Mouse (Mus musculus): Measurements from ENCODE around the gene Ddx20.

Gene Ddx20

GRCm38 (mm10) chr3:105666996-105667523 lies 20.3 kb downstream of the Ddx20 start:
- no peak for DNase-seq (ENCODE audit: low read depth, low spot score)

GRCm38 (mm10) chr3:105665105-105665765 lies 22.1 kb downstream of the Ddx20 start:
- DNase-seq (ENCODE audit: low read depth, low spot score), result no peak

- DNase-seq (ENCODE audit: low read depth, low spot score), result no peak
Measured at GRCm38 (mm10) chr3:105663043-105663442, 24.3 kb downstream of the Ddx20 start.

- DNase-seq (ENCODE audit: low read depth, low spot score), result no peak
Measured at GRCm38 (mm10) chr3:105660530-105660929, 26.8 kb downstream of the Ddx20 start.

DNA sequence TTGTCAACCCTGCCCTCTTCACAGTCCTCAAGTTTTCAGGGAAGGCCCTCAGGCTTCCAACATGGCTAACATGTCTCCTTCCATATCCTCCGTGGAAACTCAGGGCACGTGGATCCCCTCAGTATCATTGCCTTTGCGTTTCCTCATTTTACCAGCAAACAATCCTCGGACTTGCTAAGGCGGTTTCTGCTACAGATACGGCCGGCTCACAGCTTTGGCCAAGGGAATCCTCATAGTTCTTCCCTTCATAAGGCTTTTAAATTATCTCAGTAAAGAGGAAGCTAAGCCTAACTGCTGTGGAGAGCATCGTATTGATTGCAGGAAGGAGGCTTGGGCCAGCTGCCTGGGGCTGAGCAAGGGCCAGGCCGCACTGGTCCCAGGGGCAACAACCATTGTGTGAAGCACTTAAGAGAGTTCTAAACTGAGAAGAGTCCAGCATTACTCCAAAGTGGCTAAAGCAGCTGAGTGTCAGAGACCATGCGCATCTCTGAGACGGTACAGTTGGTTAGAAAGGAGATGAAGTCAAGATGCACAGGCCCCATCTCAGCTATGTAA lies 32.3 kb downstream of the Ddx20 start:
- DNase-seq (ENCODE audit: low read depth, low spot score), result no peak

- DNase-seq (ENCODE audit: low read depth, low spot score), result no peak
Measured at GRCm38 (mm10) chr3:105653544-105654380, 33.6 kb downstream of the Ddx20 start.

GRCm38 (mm10) chr3:105648889-105649567 lies 38.3 kb downstream of the Ddx20 start:
- DNase-seq (ENCODE audit: low read depth, low spot score), result no peak

DNA sequence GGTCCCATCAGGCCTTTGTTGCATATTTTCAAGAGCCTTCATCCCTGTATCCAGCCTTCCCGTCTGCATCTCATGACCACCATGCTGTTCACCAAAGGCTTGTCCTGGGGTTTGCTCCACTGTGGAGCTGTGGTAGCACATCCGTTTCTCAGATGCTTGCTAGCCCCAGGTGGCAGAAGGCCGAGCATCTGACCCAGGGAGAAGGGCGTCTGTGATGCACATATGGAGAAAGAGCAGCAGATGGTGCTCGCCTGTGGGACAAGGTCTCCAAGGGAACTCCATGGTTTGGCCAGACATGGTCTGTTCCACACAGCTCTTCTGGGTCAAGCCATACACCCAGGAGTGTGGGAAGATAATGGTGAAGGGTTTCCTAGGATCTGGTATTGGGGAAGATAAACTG lies 43.8 kb downstream of the Ddx20 start:
- DNase-seq (ENCODE audit: low read depth, low spot score), result no peak

- no peak for DNase-seq (ENCODE audit: low read depth, low spot score)
Measured at GRCm38 (mm10) chr3:105642186-105642585, 45.2 kb downstream of the Ddx20 start.

GRCm38 (mm10) chr3:105633021-105633420 lies 54.4 kb downstream of the Ddx20 start:
- DNase-seq (ENCODE audit: low read depth, low spot score), result no peak

DNA sequence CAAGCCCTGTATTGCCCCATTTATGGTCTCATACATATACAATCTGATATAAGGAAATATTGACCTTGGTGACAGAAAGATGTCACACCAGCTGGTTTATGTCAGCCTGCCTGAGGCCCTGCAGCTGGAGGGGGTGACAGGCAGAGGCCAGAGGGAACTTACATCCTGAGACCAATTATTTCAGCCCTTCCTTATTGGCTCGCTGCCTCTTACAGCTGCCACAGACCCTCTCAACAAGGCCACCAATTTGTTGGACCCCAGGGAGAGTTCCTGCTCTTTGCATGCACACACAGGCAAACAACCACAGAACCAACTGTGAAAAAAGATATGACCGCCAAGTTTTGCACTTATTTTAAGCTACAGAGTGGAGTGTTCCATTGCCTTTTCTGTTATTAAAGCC lies 55.1 kb downstream of the Ddx20 start:
- DNase-seq (ENCODE audit: low read depth, low spot score), result no peak

All from brain, embryonic 18.5 days (tissue).